Mouse (Mus musculus): ENCODE results near the gene Kif5a. TPM values are rescaled to one million over a fixed set of nuclear protein-coding genes. Genes with fewer than 3 reads are reported as not detected.
"Not testable (repeated sequence)": the region's sequence is repeated elsewhere in the genome, so short reads cannot be mapped to it uniquely, and the experiment has no call there.

Kif5a gene
- total RNA-seq (2021) = 7.6 and 11.5 TPM in 2 replicates
- long read RNA-seq, experiment 1, full-length matches to known transcripts = 1 of 17 reads
- long read RNA-seq, experiment 1, partial matches to known transcripts = 2 of 17 reads
- long read RNA-seq, experiment 1, other reads (novel, unspliced or antisense) = 14 of 17 reads
- long read RNA-seq, experiment 2, full-length matches to known transcripts = 2 of 13 reads
- long read RNA-seq, experiment 2, partial matches to known transcripts = 2 of 13 reads
- long read RNA-seq, experiment 2, other reads (novel, unspliced or antisense) = 9 of 13 reads

DNA sequence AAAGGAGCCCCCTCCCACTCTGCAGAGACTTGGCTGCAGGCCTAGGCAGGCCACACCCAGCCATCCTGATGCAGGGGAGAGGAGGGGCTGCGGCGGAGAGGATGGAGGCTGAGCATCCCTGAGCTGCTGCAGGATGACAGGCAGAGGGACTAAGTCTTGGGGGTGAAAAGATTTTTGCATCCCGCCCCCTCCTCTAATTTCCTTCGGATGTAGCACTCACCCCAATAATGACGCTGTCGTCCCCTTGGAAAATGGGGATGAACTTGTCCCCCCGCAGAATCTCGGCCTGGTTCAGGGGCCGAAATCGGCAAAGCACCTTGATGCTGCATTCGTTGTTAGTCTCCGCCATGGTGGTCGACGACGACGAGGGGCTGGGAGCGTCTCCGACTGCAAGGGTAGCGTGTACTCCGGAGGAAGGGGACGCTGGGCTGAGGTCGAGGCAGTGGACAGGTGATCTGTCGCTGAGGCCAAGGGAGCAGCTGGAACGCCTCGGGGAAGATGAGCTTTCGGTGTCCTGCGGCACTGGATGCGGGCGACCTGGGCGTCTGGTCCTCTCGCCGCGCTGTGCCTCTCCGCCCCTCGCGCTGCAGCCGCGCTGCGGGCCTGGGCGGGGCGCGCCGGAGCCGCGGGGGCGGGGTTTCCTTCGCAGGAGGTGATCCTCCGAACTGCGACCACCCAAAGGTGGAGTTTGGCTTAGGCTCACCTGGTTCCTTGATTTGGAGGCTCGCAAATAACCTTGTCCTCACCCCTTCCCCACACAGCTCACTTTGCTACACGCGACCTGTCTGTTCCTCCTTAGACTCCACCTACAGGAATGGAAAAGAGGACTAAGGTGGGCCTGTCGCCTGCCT, at the start of gene Kif5a:
TSS of gene Kif5a (minus strand) at position 801 of the 851 bp plus-strand sequence.
- peak; percentile 42 for DNase-seq

DNA sequence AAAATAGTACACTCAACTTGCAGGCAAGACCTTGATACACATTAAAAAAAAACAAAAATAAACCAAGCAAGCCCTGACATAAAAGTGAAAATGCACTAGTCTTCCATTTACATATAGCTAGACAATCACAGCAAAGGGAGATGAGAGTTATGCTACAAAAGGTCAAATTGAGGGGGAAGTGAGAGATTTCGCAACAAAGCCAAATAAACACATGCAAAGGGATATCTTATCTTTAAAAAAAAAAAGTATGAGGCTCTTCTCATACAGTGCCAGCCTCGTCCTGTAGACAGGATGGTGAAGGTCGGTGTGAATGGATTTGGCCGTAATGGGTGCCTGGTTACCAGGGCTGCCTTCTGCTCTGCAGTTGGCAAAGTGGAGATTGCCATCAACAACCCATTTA, 49.7 kb upstream of the Kif5a start:
- no peak for DNase-seq

GRCm38 (mm10) chr10:127312356-127312676, 49.2 kb upstream of the Kif5a start:
- peak; percentile 87 for DNase-seq

DNA sequence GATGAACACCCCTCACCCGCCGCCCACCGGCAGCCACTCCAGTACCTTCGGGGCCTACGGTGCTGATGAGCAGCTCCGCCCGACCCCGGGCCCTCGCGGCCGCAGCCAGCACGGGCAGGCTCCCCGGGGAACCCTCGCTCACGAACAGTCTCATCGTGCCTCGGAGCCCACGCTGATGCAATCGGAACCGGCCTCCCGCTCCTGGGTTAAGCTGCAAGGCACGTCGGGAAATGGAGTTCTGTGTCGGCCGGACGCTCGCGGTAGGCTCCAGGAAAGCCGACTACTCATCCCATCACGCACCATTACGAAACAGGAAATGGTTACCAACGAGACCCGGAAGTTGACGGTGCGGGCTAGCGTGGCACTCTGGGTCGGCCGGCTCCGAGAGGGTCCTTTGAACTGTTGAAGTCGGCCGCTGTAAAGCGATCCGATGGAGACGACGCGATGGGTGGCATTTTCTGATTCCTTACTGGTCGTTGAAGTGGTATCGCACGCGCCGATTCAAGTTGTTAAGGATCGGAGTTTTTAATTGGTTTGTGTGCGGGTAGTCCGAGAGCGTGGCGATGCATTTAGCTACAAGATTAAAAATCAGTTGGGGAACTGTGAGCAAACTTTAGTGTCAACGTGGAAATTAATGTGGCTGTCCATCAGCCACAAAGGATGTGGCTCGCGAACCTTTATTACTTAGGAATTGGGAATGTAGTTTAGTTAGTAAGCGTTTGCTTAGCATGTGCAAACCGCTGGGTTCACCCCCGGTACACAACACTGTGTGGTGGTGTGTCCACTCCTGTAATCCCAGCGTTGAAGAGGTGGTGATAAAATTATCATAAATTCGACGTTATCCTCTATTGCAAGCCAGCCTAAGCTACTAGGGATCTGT, 48.6 kb upstream of the Kif5a start, which contains the start of gene Mars:
TSS of gene Mars (minus strand) at position 311 of the 880 bp plus-strand sequence.
- DNase-seq = peak; percentile 97

DNA sequence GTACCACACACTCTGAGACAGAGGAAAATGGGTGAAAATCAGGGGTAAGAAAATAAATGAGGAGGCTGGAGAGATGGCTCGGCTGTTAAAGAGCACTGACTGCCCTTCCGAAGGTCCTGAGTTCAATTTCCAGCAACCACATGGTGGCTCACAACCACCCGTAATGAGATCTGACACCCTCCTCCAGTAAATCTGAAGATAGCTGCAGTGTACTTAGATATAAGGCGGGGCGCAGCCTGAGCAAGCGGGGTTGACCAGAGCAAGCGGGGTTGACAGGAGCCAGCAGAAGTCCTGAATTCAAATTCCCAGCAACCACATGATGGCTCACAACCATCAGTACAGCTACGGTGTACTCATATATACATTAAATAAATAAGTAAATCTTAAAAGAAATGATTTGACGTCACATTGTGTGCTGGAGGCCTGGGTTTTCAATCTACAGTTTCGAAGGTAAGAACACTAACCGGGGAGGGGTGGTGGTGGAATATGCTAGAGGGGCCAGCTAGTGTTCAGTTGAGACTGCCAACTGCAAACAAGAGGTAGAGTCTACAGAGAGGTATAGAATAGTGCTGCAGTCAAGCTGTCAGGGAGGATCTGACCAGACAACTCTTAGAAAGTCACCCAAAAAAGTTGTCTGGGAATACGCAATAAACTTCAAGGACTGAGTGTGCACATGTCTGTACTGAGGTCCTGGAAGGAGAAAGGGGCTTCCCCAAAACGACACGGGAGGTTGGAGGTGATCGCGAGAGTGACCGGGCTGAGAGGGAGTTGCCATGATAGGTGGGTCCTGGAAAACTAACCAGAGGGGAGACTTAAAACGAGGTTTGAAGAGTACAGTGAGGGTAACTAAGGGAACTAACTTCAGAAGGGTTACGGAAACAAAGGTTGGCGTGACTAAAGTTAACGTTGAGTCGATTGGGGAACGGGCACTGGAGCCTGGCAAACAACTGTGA, 47.7 kb upstream of the Kif5a start:
- peak; percentile 79 for DNase-seq

GRCm38 (mm10) chr10:127309167-127309566, 46.0 kb upstream of the Kif5a start:
- DNase-seq = not testable (repeated sequence)

DNA sequence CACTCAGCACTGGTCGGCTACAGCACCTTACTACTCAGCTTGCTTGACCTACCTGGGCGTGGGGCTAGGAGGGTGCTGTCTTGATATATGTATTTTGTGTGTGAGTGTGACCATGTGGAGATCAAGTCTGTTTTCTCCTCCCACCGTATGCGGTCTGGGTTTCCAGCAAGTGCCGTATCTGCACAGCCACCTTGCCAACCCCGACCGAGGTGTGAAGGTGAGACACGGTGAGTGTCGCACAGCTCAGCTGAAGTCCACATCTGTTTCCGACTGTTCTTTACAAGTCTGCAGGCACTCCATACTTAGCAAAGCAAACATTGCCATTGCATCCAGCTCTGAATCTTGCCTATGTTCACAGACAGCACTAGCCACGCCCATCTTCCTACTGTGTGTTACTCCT, 40.0 kb upstream of the Kif5a start:
- no peak for DNase-seq

GRCm38 (mm10) chr10:127300361-127300760, 37.2 kb upstream of the Kif5a start:
- peak; percentile 42 for DNase-seq

GRCm38 (mm10) chr10:127297015-127297871, 34.1 kb upstream of the Kif5a start:
- DNase-seq = no peak

DNA sequence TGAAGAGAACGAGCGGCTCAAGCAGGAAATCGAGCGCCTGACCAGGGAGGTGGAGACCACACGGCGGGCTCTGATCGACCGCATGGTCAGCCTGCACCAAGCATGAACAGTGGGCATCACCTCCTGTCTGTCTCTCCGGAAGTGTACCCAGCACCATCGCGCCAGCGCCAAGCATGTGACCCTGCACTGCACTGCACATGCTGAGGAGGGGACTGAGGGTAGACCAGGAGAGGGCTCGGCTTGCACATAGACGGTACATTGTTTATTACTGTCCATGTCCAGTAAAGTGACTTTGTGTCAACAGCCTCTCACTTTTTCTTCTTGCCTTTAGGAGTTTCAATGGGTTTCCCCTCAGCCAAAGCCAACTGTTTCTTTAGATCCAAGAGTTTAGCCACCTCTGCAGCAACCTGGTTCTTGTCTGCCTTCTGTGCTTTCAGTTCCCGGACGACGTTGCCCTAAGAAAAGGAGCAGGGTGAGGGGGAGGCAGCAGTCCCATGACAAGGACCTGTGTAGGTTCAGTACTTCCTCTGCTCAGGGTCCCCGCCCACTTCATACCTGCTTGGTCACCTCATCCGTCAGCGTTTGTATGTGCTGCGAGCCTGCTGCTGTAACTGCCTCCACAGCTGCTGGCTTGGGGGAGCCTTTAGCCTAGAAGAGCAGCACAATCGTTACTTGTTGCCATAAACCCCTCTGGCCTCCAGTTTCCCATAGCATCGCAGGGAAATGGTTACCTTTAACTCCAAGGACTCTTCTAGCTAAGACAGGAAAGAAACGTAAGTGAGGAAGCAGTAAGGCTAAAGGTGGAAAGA, 33.0 kb upstream of the Kif5a start:
- DNase-seq = no peak

- DNase-seq = peak; percentile 20
Measured at GRCm38 (mm10) chr10:127294895-127295510, 31.9 kb upstream of the Kif5a start.

DNA sequence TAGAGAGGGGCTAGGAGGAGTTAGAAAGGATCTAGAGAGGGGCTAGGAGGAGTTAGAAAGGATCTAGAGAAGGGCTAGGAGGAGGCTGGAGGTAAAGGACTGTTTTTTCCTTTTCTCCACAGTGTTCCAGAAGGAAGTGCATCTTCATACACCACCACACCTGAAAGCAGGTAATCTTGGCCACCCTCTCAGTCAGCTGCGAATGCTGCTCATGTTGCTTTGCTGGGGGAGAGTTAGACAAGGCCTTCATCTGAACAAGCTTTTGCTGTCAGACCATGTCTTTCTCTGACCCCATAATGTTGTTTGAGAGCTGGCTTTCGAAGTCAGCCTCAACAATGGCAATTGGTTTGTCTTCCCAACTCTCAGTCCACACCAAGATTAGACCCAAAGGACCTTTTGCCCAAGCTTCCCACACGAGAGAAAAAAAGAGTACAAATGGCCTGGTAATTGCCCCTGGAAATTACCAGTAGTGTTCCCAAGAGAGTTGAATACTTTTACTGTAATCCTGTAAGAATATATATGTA, 30.5 kb upstream of the Kif5a start:
- DNase-seq = no peak

GRCm38 (mm10) chr10:127292987-127293538, 29.9 kb upstream of the Kif5a start:
- DNase-seq = peak; percentile 76

- DNase-seq = no peak
Measured at GRCm38 (mm10) chr10:127291881-127292638, 28.9 kb upstream of the Kif5a start.

DNA sequence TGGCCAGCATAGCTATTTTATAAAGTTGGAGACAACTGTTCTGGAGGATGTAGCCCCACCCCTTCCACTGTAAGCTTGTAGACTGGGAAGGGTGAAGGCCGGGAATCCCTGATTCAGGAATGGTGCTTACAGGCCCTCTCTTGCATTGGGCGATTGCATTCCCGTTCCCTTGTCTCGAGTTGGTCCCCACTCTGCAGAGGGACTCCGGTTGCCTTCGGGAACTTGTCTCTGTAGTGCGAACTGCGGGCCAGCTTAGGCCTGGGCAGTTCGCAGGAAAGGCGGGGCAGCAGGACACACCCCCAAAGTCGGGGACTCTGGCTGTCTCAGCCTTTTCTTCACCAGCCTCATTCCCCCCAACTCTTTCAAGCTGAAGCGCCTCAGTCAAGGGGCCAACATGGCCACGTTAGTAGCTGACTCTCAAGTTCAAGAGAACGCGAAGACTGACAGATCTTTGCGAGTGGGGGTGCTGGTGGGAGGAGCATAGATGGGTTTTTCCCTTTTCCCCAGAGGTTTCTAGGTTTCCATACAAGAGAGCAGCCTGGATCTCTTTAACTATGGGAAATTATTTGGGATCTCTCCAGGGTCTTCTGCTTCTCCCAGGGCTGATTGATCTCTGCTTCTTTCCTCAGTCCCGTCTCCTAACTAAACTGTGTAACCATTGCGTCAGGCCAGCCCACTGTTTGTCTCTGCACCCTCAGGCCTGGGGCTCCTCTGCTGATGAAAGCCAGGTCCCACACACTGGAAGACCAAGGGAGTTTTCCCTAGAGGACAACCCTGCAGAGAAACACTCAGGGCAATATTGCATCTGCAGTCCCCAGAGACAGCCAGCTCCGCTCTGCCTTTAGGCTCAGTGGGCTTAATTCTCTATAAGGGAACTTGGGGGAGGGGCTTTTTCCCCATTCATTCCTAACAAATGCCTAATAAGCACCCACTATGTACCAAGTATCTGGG, 28.1 kb upstream of the Kif5a start:
- peak; percentile 78 for DNase-seq

- peak; percentile 100 for DNase-seq
Measured at GRCm38 (mm10) chr10:127290307-127290929, 27.3 kb upstream of the Kif5a start.

All from adrenal gland, postnatal 14 days (tissue).